Mouse (Mus musculus) liver, adult 2 months (tissue): ENCODE data around the gene Parp12. TPM values are rescaled to one million over a fixed set of nuclear protein-coding genes. Genes with fewer than 3 reads are reported as not detected.

ENCODE experiments used
- DNase-seq: peaks from one replicate; pipeline ENCODE4 v3.0.0-alpha.2; 2011; ENCODE audit warnings: low read depth, low spot score; ENCODE audit errors: extremely low read depth
- H3K27ac ChIP-seq: fragments of 200-500 bp; replicated peaks from 2 replicates; pipeline ENCODE4 v1.5.1; 2012; ENCODE audit warnings: low read depth, mild to moderate bottlenecking, control low read depth, inconsistent platforms, low read length; ENCODE audit not compliant: insufficient read depth
- H3K27me3 ChIP-seq: fragments of 200-500 bp; 2 replicates; pipeline ENCODE4 v1.6.1; 2012; ENCODE audit warnings: mild to moderate bottlenecking, moderate library complexity, low read length, inconsistent platforms; ENCODE audit not compliant: control insufficient read depth, insufficient read depth
- H3K36me3 ChIP-seq: fragments of 200-500 bp; 2 replicates; pipeline ENCODE4 v1.6.1; 2012; ENCODE audit warnings: low read length, inconsistent platforms; ENCODE audit not compliant: control insufficient read depth, insufficient read depth
- H3K4me1 ChIP-seq: fragments of 200-500 bp; 2 replicates; pipeline ENCODE4 v1.6.1; 2011; ENCODE audit warnings: low read length; ENCODE audit not compliant: control insufficient read depth, insufficient read depth
- H3K4me3 ChIP-seq: fragments of 200-500 bp; 2 replicates; pipeline ENCODE4 v1.5.1; 2011; ENCODE audit warnings: low read depth, mild to moderate bottlenecking, control low read depth, low read length, moderate library complexity; ENCODE audit not compliant: insufficient read depth
- H3K79me2 ChIP-seq: fragments of 200-500 bp; 2 replicates; pipeline ENCODE4 v1.6.1; 2012; ENCODE audit warnings: inconsistent platforms, mild to moderate bottlenecking, low read length, moderate library complexity; ENCODE audit not compliant: control insufficient read depth, insufficient read depth
- H3K9ac ChIP-seq: fragments of 200-500 bp; 2 replicates; pipeline ENCODE4 v1.6.1; 2012; ENCODE audit warnings: low read depth, mild to moderate bottlenecking, control low read depth, inconsistent platforms, low read length
- CTCF ChIP-seq: fragments of 200-500 bp; IDR thresholded peaks from 2 replicates; pipeline ENCODE4 v1.5.1; 2011; ENCODE audit warnings: low read depth, low read length, control low read depth
- POLR2A ChIP-seq: fragments of 200-500 bp; IDR thresholded peaks from 2 replicates; pipeline ENCODE4 v1.6.1; 2011; ENCODE audit warnings: low read length, control low read depth; ENCODE audit not compliant: insufficient read depth; ENCODE audit errors: extremely low read depth
- WGBS: fragments of 180-500 bp; shearing (Covaris S2); methylation state at CpG from one replicate; pipeline ENCODE4 v1.1.7; 2018; 5-methylcytosine and 5-hydroxymethylcytosine counted together
- polyA plus RNA-seq: library from polyadenylated mRNA; depleted of rRNA; stranded (reverse); fragments of >200 nt; gene quantifications from 2 replicates; pipeline ENCODE4 v1.2.3, GENCODE M21; 2012
- total RNA-seq: library from RNA; depleted of rRNA; stranded (reverse); fragments of >200 nt; gene quantifications from 2 replicates; pipeline ENCODE4 v1.2.3, GENCODE M21; 2014

Parp12 gene
- total and polyA plus RNA-seq, 2 experiments: 30.5 to 44.3 TPM

GRCm38 (mm10) chr6:39063541-39063940 is 54.6 kb downstream of the Parp12 start:
- TF ChIP-seq POLR2A (no peak), CTCF (no peak)
- 67% methylated on average over 2 of the region's 2 CpGs for WGBS
- H3K9ac ChIP-seq: no peak overlapping the region
- no peak overlapping the region for H3K27ac ChIP-seq
- no peaks in the 10 kb centered on the region for H3K36me3 ChIP-seq
- H3K79me2 ChIP-seq: no peaks in the 10 kb centered on the region
- H3K27me3 ChIP-seq: no peaks in the 10 kb centered on the region
- DNase-seq: no peak
- H3K4me1 ChIP-seq: peaks cover 12% of the 10 kb centered on the region
- H3K4me3 ChIP-seq: no peak overlapping the region

- Histone ChIP-seq H3K9ac (no peak overlapping the region), H3K27ac (no peak overlapping the region), H3K27me3 (no peaks in the 10 kb centered on the region), H3K79me2 (no peaks in the 10 kb centered on the region), H3K4me3 (no peak overlapping the region), H3K36me3 (no peaks in the 10 kb centered on the region), H3K4me1 (peaks cover 12% of the 10 kb centered on the region)
- no peak for TF ChIP-seq POLR2A
- no peak for TF ChIP-seq CTCF
- 94% methylated on average over 4 of the region's 4 CpGs for WGBS
- DNase-seq: no peak
Observed at GRCm38 (mm10) chr6:39061180-39061579, 57.0 kb downstream of the Parp12 start.

GRCm38 (mm10) chr6:39059547-39060497 is 58.3 kb downstream of the Parp12 start:
- no peak overlapping the region for H3K9ac ChIP-seq
- DNase-seq: peak; percentile 62
- no peaks in the 10 kb centered on the region for H3K36me3 ChIP-seq
- peak overlapping the region; percentile 73 for H3K27ac ChIP-seq
- WGBS: 9% methylated on average over 12 of the region's 12 CpGs
- no peaks in the 10 kb centered on the region for H3K27me3 ChIP-seq
- H3K79me2 ChIP-seq: no peaks in the 10 kb centered on the region
- TF ChIP-seq CTCF (no peak), POLR2A (no peak)
- peaks cover 12% of the 10 kb centered on the region for H3K4me1 ChIP-seq
- H3K4me3 ChIP-seq: no peak overlapping the region

GRCm38 (mm10) chr6:39058936-39059335 is 59.2 kb downstream of the Parp12 start:
- Histone ChIP-seq H3K36me3 (no peaks in the 10 kb centered on the region), H3K27ac (no peak overlapping the region), H3K4me3 (no peak overlapping the region), H3K4me1 (peaks cover 12% of the 10 kb centered on the region), H3K79me2 (no peaks in the 10 kb centered on the region), H3K9ac (no peak overlapping the region), H3K27me3 (no peaks in the 10 kb centered on the region)
- DNase-seq: no peak
- TF ChIP-seq POLR2A (no peak), CTCF (no peak)
- WGBS: 16% methylated on average over 3 of the region's 3 CpGs

- H3K4me3 ChIP-seq: no peak overlapping the region
- H3K27ac ChIP-seq: no peak overlapping the region
- H3K9ac ChIP-seq: no peak overlapping the region
- DNase-seq: no peak
- H3K27me3 ChIP-seq: no peaks in the 10 kb centered on the region
- H3K36me3 ChIP-seq: no peaks in the 10 kb centered on the region
- TF ChIP-seq CTCF: peak; percentile 41
- no peak for TF ChIP-seq POLR2A
- 62% methylated on average over 3 of the region's 3 CpGs for WGBS
- no peaks in the 10 kb centered on the region for H3K79me2 ChIP-seq
- peaks cover 12% of the 10 kb centered on the region for H3K4me1 ChIP-seq
Observed at GRCm38 (mm10) chr6:39058389-39058788, 59.8 kb downstream of the Parp12 start.

GRCm38 (mm10) chr6:39057161-39057560 is 61.0 kb downstream of the Parp12 start:
- peaks cover 12% of the 10 kb centered on the region for H3K4me1 ChIP-seq
- H3K27ac ChIP-seq: no peak overlapping the region
- no peaks in the 10 kb centered on the region for H3K27me3 ChIP-seq
- H3K9ac ChIP-seq: no peak overlapping the region
- no peaks in the 10 kb centered on the region for H3K36me3 ChIP-seq
- no peak for DNase-seq
- TF ChIP-seq CTCF (no peak), POLR2A (no peak)
- no peak overlapping the region for H3K4me3 ChIP-seq
- 85% methylated on average over 1 of the region's 1 CpGs for WGBS
- no peaks in the 10 kb centered on the region for H3K79me2 ChIP-seq
